Mouse (Mus musculus): ENCODE measurements around the gene Aldh3a1. TPM values are rescaled to one million over a fixed set of nuclear protein-coding genes. Genes with fewer than 3 reads are reported as not detected.

Aldh3a1 gene
- polyA plus RNA-seq, 1 experiment from 2014 or later: 0.09 TPM

DNA sequence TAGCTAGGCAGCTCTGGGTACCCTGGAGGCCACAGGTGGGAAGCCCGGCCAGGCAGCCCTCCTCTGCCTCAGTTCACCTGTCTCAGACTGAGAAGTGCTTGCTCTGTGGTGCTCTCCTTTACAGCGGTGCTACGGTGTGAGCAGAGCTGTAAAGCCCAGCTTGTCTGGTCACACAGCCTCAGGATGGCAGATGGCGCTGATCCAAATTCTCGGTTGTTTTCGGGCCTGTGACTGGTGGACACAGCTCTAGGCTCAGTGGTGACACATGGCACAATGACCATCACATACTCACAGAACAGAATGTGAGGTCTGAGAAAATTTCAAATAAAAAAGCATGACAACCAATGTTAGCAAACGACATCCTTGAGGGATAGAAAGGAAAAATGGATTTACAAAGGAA lies 37.1 kb downstream of the Aldh3a1 start:
- Histone ChIP-seq H3K4me2 (ENCODE audit: low read depth, low read length) (no peak overlapping the region), H3K27ac (ENCODE audit: low read depth) (no peak overlapping the region), H3K36me3 (replicated peaks; ENCODE audit: insufficient read depth, low read length) (peaks cover 44% of the 10 kb centered on the region), H3K4me3 (ENCODE audit: low read depth, low read length) (no peak overlapping the region), H3K9ac (replicated peaks) (no peak overlapping the region), H3K9me3 (ENCODE audit: low read length) (no peaks in the 10 kb centered on the region), H3K27me3 (ENCODE audit: insufficient read depth, low read length) (no peaks in the 10 kb centered on the region), H3K4me1 (ENCODE audit: insufficient read depth) (no peaks in the 10 kb centered on the region)
- 80% methylated on average over 7 of the region's 7 CpGs for WGBS (ENCODE audit: insufficient replicate concordance)
- DNase-seq: no peak
- TF ChIP-seq CTCF (IDR thresholded peaks at IDR 0.05; ENCODE audit: low read depth) (no peak), EP300 (IDR thresholded peaks at IDR 0.05; ENCODE audit: low read depth) (no peak)
- ATAC-seq: no peak

DNA sequence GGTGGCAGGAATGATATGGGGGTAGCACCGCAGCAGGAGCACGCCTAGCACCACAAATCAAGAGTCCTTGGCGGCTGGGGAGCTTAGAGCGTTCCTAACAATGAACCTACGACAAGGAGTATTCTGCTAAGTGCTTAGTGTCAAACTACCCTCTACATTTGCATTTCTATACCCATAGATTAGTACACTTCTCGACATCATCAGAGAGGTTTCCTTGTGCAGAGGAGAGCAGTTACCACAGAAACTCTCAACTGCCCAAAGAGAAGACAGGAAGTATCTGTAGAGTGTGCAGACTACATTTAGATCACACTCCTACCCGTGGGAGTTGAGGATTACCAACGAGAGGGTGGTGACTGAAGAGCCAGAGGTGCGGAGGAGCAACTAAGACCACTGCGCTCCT lies 44.4 kb downstream of the Aldh3a1 start:
- peaks cover 87% of the 10 kb centered on the region for H3K36me3 ChIP-seq (replicated peaks; ENCODE audit: insufficient read depth, low read length)
- H3K27ac ChIP-seq (ENCODE audit: low read depth): no peak overlapping the region
- no peaks in the 10 kb centered on the region for H3K9me3 ChIP-seq (ENCODE audit: low read length)
- ATAC-seq (no peak), DNase-seq (no peak)
- no peak overlapping the region for H3K4me2 ChIP-seq (ENCODE audit: low read depth, low read length)
- no peaks in the 10 kb centered on the region for H3K27me3 ChIP-seq (ENCODE audit: insufficient read depth, low read length)
- no peak overlapping the region for H3K9ac ChIP-seq (replicated peaks)
- TF ChIP-seq EP300 (IDR thresholded peaks at IDR 0.05; ENCODE audit: low read depth) (no peak), CTCF (IDR thresholded peaks at IDR 0.05; ENCODE audit: low read depth) (no peak)
- no peaks in the 10 kb centered on the region for H3K4me1 ChIP-seq (ENCODE audit: insufficient read depth)
- H3K4me3 ChIP-seq (ENCODE audit: low read depth, low read length): no peak overlapping the region
- WGBS (ENCODE audit: insufficient replicate concordance): 76% methylated on average over 10 of the region's 10 CpGs

DNA sequence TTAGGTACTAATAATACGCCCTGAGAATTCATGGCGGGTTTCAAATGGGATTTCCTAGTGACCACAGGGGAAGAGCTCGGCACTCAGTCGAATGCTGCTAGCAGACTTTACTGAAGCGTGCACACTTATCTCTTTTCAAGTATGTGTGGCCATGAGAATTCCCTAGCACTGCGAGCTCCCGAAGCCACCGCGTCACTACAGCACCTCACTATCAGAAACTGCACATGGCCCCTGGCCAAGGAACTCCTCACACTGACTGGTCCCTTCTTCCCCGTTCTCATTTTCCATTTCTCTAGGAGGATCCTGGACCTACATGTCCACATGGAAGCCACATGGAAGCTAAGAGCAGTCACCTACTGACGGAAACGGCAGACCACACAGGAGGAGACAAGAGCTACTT lies 45.5 kb downstream of the Aldh3a1 start:
- DNase-seq: no peak
- whole genome bisulfite sequencing (ENCODE audit: insufficient replicate concordance): 82% methylated on average over 12 of the region's 12 CpGs

DNA sequence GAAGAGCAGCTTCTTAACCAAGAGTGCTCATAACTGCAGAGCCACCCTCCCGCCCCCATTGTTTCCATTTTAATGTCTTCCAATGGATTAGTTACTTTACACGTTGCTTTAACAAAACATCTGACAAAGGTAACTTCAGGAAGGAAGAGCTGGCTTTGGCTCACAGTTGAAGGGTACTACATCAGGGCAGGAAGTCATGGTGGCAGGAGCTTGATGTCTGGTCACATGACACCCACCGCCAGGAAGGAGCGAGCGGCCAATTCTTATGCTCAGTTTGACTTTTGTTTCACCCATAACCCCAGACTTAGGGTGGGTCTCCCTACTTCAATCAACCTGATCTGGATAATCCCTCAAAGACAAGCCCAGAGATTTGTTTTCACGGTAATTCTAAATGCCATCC lies 51.8 kb downstream of the Aldh3a1 start:
- Histone ChIP-seq H3K4me2 (ENCODE audit: low read depth, low read length) (no peak overlapping the region), H3K9me3 (ENCODE audit: low read length) (no peaks in the 10 kb centered on the region), H3K4me3 (ENCODE audit: low read depth, low read length) (no peak overlapping the region), H3K27me3 (ENCODE audit: insufficient read depth, low read length) (no peaks in the 10 kb centered on the region), H3K4me1 (ENCODE audit: insufficient read depth) (no peaks in the 10 kb centered on the region), H3K36me3 (replicated peaks; ENCODE audit: insufficient read depth, low read length) (peaks cover 76% of the 10 kb centered on the region), H3K9ac (replicated peaks) (no peak overlapping the region), H3K27ac (ENCODE audit: low read depth) (no peak overlapping the region)
- TF ChIP-seq CTCF (IDR thresholded peaks at IDR 0.05; ENCODE audit: low read depth): no peak
- TF ChIP-seq EP300 (IDR thresholded peaks at IDR 0.05; ENCODE audit: low read depth): no peak
- no peak for DNase-seq
- 89% methylated on average over 6 of the region's 6 CpGs for WGBS (ENCODE audit: insufficient replicate concordance)
- ATAC-seq: no peak

More for the DNA sequence above, 45.5 kb downstream of the Aldh3a1 start:
- no peak overlapping the region for H3K9ac ChIP-seq (replicated peaks)
- no peak for ATAC-seq
- H3K27ac ChIP-seq (ENCODE audit: low read depth): no peak overlapping the region
- H3K4me2 ChIP-seq (ENCODE audit: low read depth, low read length): no peak overlapping the region
- peaks cover 86% of the 10 kb centered on the region for H3K36me3 ChIP-seq (replicated peaks; ENCODE audit: insufficient read depth, low read length)
- TF ChIP-seq EP300 (IDR thresholded peaks at IDR 0.05; ENCODE audit: low read depth) (no peak), CTCF (IDR thresholded peaks at IDR 0.05; ENCODE audit: low read depth) (no peak)
- no peak overlapping the region for H3K4me3 ChIP-seq (ENCODE audit: low read depth, low read length)
- H3K9me3 ChIP-seq (ENCODE audit: low read length): no peaks in the 10 kb centered on the region
- no peaks in the 10 kb centered on the region for H3K27me3 ChIP-seq (ENCODE audit: insufficient read depth, low read length)
- no peaks in the 10 kb centered on the region for H3K4me1 ChIP-seq (ENCODE audit: insufficient read depth)

DNA sequence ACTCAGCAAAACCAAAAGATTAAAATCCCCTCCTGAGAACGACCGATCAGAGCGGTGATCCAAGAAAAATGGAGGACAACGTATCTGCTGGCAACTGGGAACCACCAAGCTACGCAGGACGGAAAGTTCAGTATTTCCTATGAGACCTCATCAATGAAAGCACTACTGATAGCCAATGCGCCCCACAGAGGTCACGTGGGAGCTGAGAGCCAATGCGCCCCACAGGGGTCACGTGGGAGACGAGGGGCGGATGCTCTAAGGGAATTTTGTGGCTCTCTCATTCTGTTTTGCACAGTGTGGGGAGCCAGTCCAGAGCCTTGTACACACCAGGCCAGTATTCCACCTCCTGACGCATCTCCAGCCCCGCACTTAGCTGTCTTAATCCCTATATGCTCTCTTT lies 55.2 kb downstream of the Aldh3a1 start:
- Histone ChIP-seq H3K9ac (replicated peaks) (no peak overlapping the region), H3K27me3 (ENCODE audit: insufficient read depth, low read length) (no peaks in the 10 kb centered on the region), H3K4me2 (ENCODE audit: low read depth, low read length) (no peak overlapping the region), H3K27ac (ENCODE audit: low read depth) (no peak overlapping the region), H3K4me3 (ENCODE audit: low read depth, low read length) (no peak overlapping the region), H3K4me1 (ENCODE audit: insufficient read depth) (peaks cover 10% of the 10 kb centered on the region; the same call in 1 of the 2 replicates), H3K36me3 (replicated peaks; ENCODE audit: insufficient read depth, low read length) (peaks cover 53% of the 10 kb centered on the region), H3K9me3 (ENCODE audit: low read length) (no peaks in the 10 kb centered on the region)
- no peak for DNase-seq
- WGBS (ENCODE audit: insufficient replicate concordance): 89% methylated on average over 14 of the region's 14 CpGs
- TF ChIP-seq EP300 (IDR thresholded peaks at IDR 0.05; ENCODE audit: low read depth) (no peak), CTCF (IDR thresholded peaks at IDR 0.05; ENCODE audit: low read depth) (no peak)
- no peak for ATAC-seq

DNA sequence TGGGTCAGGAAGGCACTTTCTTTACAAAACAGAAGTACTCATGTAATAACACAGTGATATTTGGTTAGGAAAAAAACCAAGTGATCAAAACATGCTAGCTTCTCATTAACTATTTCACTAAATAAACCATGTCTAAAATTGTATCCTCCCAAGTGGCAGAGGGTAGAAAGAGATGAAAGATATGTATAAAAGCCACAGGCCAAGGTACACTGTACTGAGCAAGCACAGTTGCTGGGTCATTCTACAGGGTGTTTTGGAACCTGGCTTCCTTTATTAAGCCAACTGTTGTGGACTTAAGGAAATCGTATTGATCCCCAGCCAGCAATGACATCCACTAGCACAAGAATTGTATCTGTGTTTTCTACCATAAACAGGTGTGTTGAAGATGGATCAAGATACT lies 56.5 kb downstream of the Aldh3a1 start:
- ATAC-seq: peak; percentile 17; the same call in 1 of the 2 replicates
- TF ChIP-seq CTCF (IDR thresholded peaks at IDR 0.05; ENCODE audit: low read depth): no peak
- TF ChIP-seq EP300 (IDR thresholded peaks at IDR 0.05; ENCODE audit: low read depth): no peak
- H3K4me1 ChIP-seq (ENCODE audit: insufficient read depth): peaks cover 21% of the 10 kb centered on the region
- 43% methylated on average over 1 of the region's 1 CpGs for WGBS (ENCODE audit: insufficient replicate concordance)
- H3K27ac ChIP-seq (ENCODE audit: low read depth): peak overlapping the region; percentile 59
- H3K4me2 ChIP-seq (ENCODE audit: low read depth, low read length): no peak overlapping the region
- no peak overlapping the region for H3K9ac ChIP-seq (replicated peaks)
- H3K9me3 ChIP-seq (ENCODE audit: low read length): no peaks in the 10 kb centered on the region
- no peaks in the 10 kb centered on the region for H3K27me3 ChIP-seq (ENCODE audit: insufficient read depth, low read length)
- H3K36me3 ChIP-seq (replicated peaks; ENCODE audit: insufficient read depth, low read length): peaks cover 43% of the 10 kb centered on the region
- H3K4me3 ChIP-seq (ENCODE audit: low read depth, low read length): no peak overlapping the region
- no peak for DNase-seq

Measured in liver, postnatal 0 days (tissue).